Comparison of ENCODE assay signal across 15 mouse cellular contexts in genomic region chr17:44821940-44822339, GRCm38 (mm10).
"Had no signal": no experiment of that assay in that cellular context is flagged by ENCODE, and none has a peak within 500 bp of the region (broad histone marks: within the 10 kb centered on the region; RNA-seq: fewer than 3 reads in every experiment).

No protein-coding gene starts in this region.

- ATAC-seq: intestine, embryonic 15.5 days had no signal

- DNase-seq: kidney, adult 18-20 months; kidney, adult 9 months; kidney, postnatal 14 days; layer of hippocampus, adult 9-11 months; lung, adult 2 months; lung, postnatal 14 days; lung, postnatal 4 days; midbrain, embryonic 14.5 days; thymus, adult 18-20 months; thymus, postnatal 4 days had no signal

- H3K9ac ChIP-seq: intestine, embryonic 15.5 days; limb, embryonic 13.5 days had no signal

- H3K4me3 ChIP-seq: intestine, embryonic 15.5 days; layer of hippocampus, adult 2 months; limb, embryonic 10.5 days; limb, embryonic 13.5 days had no signal

- H3K4me2 ChIP-seq: intestine, embryonic 15.5 days; limb, embryonic 13.5 days; midbrain, embryonic 11.5 days had no signal

- H3K4me1 ChIP-seq: intestine, embryonic 15.5 days; limb, embryonic 10.5 days; limb, embryonic 13.5 days had no signal

- H3K36me3 ChIP-seq: intestine, embryonic 15.5 days; limb, embryonic 10.5 days; limb, embryonic 13.5 days had no signal

- H3K9me3 ChIP-seq: intestine, embryonic 15.5 days; limb, embryonic 10.5 days; limb, embryonic 13.5 days had no signal

- H3K27me3 ChIP-seq: intestine, embryonic 15.5 days; limb, embryonic 13.5 days had no signal

- H3K27ac ChIP-seq: intestine, embryonic 15.5 days; layer of hippocampus, adult 2 months; limb, embryonic 10.5 days; limb, embryonic 13.5 days had no signal
